Mouse (Mus musculus): ENCODE measurements at regions not wholly inside any gene's neighbourhood (a gene's known extent, or its start where the extent isn't known, plus 50 kb on each side); places are given as distances from the start of the nearest gene placed in this dataset.
"Not testable (repeated sequence)": the region's sequence is repeated elsewhere in the genome, so short reads cannot be mapped to it uniquely, and the experiment has no call there.

- DNase-seq: no peak
Measured at GRCm38 (mm10) chr10:8136662-8137061, 180.6 kb upstream of the Tab2 start.

DNA sequence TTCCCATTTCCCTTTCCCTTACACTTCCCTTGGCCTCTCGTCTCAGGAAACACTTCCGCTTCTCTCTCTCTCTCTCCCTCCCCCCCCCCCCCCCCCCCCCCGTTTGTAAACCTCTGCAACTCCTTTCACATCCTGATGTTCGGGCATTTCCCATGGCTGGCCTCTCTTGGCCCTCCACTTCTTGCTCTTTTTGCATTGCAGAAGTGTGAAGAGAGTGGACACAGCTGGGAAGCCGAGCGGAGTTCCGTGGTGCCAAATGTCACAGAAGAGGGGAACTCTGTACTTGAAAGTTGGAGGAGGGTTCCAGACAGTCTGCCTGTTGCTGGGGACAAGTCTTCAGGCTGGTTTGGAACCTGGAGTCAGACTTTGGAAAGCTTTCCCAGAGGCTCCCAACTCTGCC, 179.2 kb upstream of the Tab2 start:
- DNase-seq: no peak

DNA sequence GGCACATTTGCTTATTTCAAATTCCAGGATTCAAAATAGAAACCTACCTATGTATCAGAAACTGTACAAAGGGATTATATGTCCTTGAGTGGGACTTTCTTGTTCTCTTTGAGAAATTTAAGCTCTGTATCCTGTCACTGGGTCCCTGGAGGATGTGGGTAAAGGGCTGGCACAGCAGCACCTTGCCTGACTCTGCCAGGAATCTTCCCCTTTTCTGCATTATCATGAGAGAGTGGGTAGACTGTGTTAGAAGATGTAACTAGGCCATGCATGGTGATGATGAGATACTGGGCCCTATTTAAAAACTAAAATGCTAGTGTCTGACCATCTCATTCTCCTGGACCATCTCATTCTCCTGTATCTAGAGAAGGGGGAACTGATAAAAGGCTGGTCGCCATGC, 178.4 kb upstream of the Tab2 start:
- no peak for DNase-seq

DNA sequence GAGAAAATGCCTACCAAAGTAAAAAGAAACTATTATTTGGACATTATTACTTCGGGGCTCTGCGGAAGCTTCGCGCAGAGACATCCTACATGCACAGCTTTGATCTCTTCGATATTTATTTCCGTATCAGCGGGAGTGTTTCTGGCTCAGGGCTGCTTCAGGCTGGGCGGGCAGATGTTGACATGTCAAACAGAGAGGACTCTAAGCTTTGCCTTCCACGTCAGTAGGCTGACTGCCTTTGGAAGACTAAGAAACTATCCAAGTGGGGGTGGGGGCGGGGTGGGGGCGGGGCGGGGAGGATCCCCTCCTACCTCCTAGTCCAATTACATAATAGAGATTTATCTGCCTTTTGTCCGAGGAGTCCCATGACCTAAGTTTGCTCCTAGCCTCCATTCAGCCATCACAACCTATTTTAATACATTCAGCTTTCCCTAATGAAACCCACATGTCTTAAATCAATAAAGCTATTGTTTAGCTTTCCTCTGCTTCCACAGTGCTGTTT, 177.5 kb upstream of the Tab2 start:
- no peak for DNase-seq

- no peak for DNase-seq
Measured at GRCm38 (mm10) chr10:8132795-8133194, 176.8 kb upstream of the Tab2 start.

GRCm38 (mm10) chr10:8130472-8131241, 174.6 kb upstream of the Tab2 start:
- DNase-seq: no peak

- DNase-seq: no peak
Measured at GRCm38 (mm10) chr10:8130057-8130456, 174.0 kb upstream of the Tab2 start.

GRCm38 (mm10) chr10:8124124-8124523, 168.1 kb upstream of the Tab2 start:
- no peak for DNase-seq

- no peak for DNase-seq
Measured at GRCm38 (mm10) chr10:8121895-8122294, 165.9 kb upstream of the Tab2 start.

- DNase-seq: no peak
Measured at GRCm38 (mm10) chr10:8116821-8117220, 160.8 kb upstream of the Tab2 start.

DNA sequence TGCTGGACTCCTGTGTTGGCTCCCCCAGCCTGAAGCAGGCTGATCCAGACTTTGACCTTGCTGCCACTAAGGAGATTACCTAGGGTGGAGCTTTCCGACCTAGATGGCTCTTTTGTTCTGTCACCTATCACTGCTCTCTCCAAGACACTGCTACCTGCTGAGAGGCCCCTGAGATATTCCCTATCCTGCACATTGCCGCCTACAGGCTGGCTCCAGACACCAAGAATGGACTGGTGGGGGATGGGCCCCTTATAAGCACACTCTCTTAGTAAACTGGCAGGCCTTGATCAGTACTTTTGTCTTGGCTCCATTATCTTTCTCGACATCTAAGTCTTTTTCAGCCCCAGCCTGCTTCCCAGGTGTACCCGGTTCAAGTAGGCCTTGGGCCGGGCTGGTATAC, 158.9 kb upstream of the Tab2 start:
- DNase-seq: not testable (repeated sequence)

GRCm38 (mm10) chr10:8114530-8114929, 158.5 kb upstream of the Tab2 start:
- no peak for DNase-seq

DNA sequence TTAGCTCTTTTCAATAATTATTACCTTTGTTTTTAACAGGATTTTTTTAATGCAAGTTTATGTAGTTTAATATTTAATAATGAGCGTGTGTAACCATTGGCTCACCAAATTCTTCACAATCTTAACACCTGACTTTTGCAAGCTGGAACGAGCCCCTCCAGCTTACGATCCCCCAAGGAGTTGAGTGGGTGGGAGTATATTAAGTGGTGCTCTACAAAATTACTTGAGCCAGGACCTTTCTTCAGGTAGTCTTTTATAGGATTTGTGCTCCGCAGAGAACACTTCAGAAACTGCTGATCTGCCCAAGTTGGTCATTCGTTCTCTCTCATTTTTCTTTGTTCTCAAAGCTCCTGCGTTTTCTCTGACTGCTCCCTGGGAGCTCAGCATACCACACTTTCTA, 144.5 kb upstream of the Tab2 start:
- no peak for DNase-seq

- DNase-seq: no peak
Measured at GRCm38 (mm10) chr10:8095924-8096323, 139.9 kb upstream of the Tab2 start.

- DNase-seq: no peak
Measured at GRCm38 (mm10) chr10:8095206-8095605, 139.2 kb upstream of the Tab2 start.

GRCm38 (mm10) chr10:8091871-8092552, 136.0 kb upstream of the Tab2 start:
- no peak for DNase-seq

DNA sequence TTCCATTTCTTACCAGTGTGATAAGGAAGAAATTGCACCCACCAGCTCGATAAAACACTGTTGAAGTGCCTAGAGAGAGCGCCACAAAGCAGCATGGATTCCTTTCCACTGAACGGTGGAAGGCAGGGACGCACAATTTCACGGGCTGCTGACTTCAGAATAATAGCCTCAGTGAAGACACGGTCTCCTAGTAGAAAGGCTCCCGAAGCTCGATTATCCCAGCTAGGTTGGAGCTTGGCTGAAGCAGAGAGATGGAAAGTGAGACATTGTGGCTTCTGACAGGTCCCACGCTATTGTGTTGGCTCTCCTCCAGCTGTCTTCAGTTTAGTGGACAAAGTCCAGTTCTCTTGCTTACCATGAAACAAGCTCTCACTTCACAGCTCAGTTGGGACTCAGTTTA, 133.3 kb upstream of the Tab2 start:
- no peak for DNase-seq

DNA sequence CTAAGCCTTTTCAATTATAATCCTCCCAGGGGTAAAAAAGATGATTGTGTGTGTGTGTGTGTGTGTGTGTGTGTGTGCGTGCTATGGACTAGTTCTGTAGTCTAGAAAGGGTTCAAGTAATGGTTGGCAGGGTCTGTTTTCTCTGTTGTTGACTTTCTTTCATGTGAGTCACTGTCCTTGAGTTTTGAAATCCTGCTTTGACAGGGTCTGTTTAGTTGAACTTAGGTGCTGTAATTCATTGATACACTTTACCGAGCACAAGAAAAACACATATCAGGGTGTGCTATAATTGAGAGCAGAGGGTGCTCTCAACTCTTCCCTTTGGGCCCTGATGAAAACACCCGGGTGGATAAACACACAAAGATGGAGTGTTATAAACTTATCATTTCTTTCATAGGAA, 132.7 kb upstream of the Tab2 start:
- no peak for DNase-seq

GRCm38 (mm10) chr10:8088321-8088720, 132.3 kb upstream of the Tab2 start:
- no peak for DNase-seq

DNA sequence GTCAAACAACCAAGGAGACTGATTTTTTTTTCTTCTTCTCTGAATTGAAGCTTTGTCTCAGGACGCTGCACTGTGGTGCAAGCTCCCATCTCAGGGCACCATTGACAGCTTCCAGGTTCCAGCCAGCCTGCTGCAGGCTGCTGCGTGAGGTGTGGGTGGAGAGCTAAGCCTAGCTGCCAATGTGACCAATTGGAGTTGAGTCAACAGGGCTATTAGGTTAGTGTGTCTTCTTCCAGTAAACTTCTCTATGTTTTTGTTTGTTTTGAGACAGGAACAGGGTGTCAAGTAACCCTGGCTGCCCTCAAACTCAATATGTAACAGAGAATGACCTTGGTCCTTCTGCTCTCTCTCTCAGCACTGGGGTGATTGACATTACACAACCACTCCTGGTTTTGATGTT, 131.1 kb upstream of the Tab2 start:
- DNase-seq: no peak

DNA sequence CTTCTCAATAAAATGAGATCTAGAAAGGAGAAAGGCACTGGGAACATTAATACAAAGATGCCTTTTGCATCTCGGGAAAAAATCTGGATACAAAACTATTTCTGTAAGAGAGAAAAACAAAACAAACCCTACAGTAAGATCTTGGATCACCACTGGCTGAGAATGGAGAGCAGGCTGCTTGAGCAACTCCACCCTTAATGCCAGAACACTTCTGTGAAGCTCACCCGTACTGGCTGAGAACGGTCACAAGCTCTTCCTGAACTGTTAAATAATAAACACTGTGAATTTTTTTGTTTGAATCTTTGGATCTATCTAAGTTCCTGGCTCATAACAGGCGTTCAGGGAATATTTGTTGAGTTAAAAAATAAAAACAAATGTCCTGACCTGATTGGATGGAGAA, 130.4 kb upstream of the Tab2 start:
- DNase-seq: no peak

GRCm38 (mm10) chr10:8077904-8078811, 122.1 kb upstream of the Tab2 start:
- no peak for DNase-seq

DNA sequence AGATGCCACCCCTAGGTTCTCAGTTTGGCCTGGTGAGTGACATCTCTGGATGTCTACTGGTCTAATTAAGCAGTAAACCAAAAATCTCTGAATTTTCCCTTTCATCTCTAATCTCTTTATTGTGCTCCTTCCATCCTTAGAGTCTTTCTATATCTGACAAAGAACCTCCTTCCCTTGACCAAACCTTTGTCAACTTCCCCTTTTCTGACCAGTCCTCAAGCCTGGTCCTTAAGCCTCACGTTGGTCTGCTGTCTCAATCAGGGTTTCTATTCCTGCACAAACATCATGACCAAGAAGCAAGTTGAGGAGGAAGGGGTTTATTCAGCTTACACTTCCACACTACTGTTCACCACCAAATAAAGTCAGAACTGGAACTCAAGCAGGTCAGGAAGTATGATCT, 116.4 kb upstream of the Tab2 start:
- DNase-seq: no peak
